ENCODE assay signal across 8 mouse cellular contexts in genomic region chr13:64248775-64249524, GRCm38 (mm10). TPM values are rescaled to one million over a fixed set of nuclear protein-coding genes. Genes with fewer than 3 reads are reported as not detected.
A peak's percentile ranks its signal among the peaks of the same experiment; 100 is the strongest.
DNase-seq lines count a peak whose midpoint lies in the region; ATAC-seq and TF ChIP-seq lines count a peak whose summit lies in the region.

No protein-coding gene starts in this region.

- H3K9me3 ChIP-seq in lung, postnatal 0 days (ENCODE audit: low read length): no peaks in the 10 kb centered on the region

- H3K36me3 ChIP-seq in lung, postnatal 0 days (ENCODE audit: insufficient read depth, low read length): no peaks in the 10 kb centered on the region

- 8% methylated on average over 21 of the region's 22 CpGs for WGBS in lung, postnatal 0 days

- H3K27me3 ChIP-seq in lung, postnatal 0 days (replicated peaks; ENCODE audit: insufficient read depth, low read length): no peaks in the 10 kb centered on the region

- peak; percentile 96 for TF ChIP-seq CTCF in lung, postnatal 0 days (IDR thresholded peaks at IDR 0.05)

- H3K4me3 ChIP-seq in lung, postnatal 0 days (ENCODE audit: low read depth, low read length): peak overlapping the region; percentile 53

- peak overlapping the region; percentile 34; the same call in 1 of the 2 replicates for H3K27ac ChIP-seq in lung, postnatal 0 days (ENCODE audit: low read length)

- peaks cover 10% of the 10 kb centered on the region; the same call in 1 of the 2 replicates for H3K4me1 ChIP-seq in lung, postnatal 0 days (ENCODE audit: insufficient read depth, low read depth, low read length)

- peak overlapping the region; percentile 91 for H3K4me2 ChIP-seq in lung, postnatal 0 days (replicated peaks; ENCODE audit: low read depth, low read length)

- H3K9ac ChIP-seq in lung, postnatal 0 days (replicated peaks; ENCODE audit: low read depth): peak overlapping the region; percentile 62

- DNase-seq in MEL-GATA-1-ER (ENCODE audit: extremely low read depth, low read depth): peak; percentile 65
- peak; percentile 87 for DNase-seq in cerebellum, adult 8-10 months
- peak; percentile 76 for DNase-seq in forelimb bud, embryonic 11.5 days (ENCODE audit: low read depth, low spot score)
- DNase-seq in layer of hippocampus, adult 9-11 months: peak; percentile 62
- DNase-seq in lung, postnatal 0 days (ENCODE audit: low spot score): peak; percentile 83
- DNase-seq in ovary, postnatal 10 days (ENCODE audit: low spot score): peak; percentile 90
- DNase-seq in thymus, postnatal 10 days (ENCODE audit: low spot score in 2 of 2): peak; percentile 91 to 96

- no peak for TF ChIP-seq EP300 in lung, postnatal 0 days (IDR thresholded peaks at IDR 0.05)

- peak; percentile 94 to 96 for ATAC-seq in hematopoietic stem cell, adult 5-6 weeks (replicated peaks in 1 of 2; ENCODE audit: insufficient read depth in 1 of 2, low FRiP score in 2 of 2, low TSS enrichment in 1 of 2, low read depth in 1 of 2, poor library complexity in 2 of 2, severe bottlenecking in 2 of 2)
- ATAC-seq in lung, postnatal 0 days: peak; percentile 89

RNA-seq across cellular contexts. Expression of gene Cdc14b, which starts 26.1 kb away (rescaled TPM):
- total RNA-seq in hematopoietic stem cell, adult 5-6 weeks (2017): 3.9 and 12.3 TPM in 2 replicates
- polyA plus RNA-seq in lung, postnatal 0 days (2015; fragmentation: Nextera tagmentation; extraction: Ambion mirVana): 4.7 and 5.3 TPM in 2 replicates

Comparison
In these comparisons a context has a peak if more than half of its experiments do, and no peak if none do; other contexts are left out.
1. Peak in every context shown above with its lines: DNase-seq, ATAC-seq, H3K4me3 ChIP-seq and H3K27ac ChIP-seq.